Mouse (Mus musculus) midbrain, embryonic 14.5 days (tissue): ENCODE data around the gene 2900026A02Rik. TPM values are rescaled to one million over a fixed set of nuclear protein-coding genes. Genes with fewer than 3 reads are reported as not detected.
A peak's percentile ranks its signal among the peaks of the same experiment; 100 is the strongest.

Source experiments
- ATAC-seq: fragments of 200-750 bp; cut with Nextera tagmentation; 2 replicates; pipeline ENCODE4 v1.8.0; 2017; ENCODE audit warnings: moderate number of reproducible peaks, moderate library complexity; ENCODE audit not compliant: low FRiP score, low TSS enrichment
- DNase-seq: peaks from one replicate; pipeline ENCODE4 v3.0.0-alpha.2; 2015
- H3K27ac ChIP-seq: fragments of 300-500 bp; sonication (generic); replicated peaks from 2 replicates; pipeline ENCODE4 v1.5.1; 2014; ENCODE audit warnings: mild to moderate bottlenecking, low read depth, low read length, moderate library complexity
- H3K27me3 ChIP-seq: fragments of 300-500 bp; sonication (generic); 2 replicates; pipeline ENCODE4 v1.6.1; 2014; ENCODE audit warnings: low read length, control low read depth, mixed read lengths; ENCODE audit not compliant: control insufficient read depth, insufficient read depth
- H3K36me3 ChIP-seq: fragments of 300-500 bp; sonication (generic); 2 replicates; pipeline ENCODE4 v1.6.1; 2014; ENCODE audit warnings: low read length, control low read depth; ENCODE audit not compliant: control insufficient read depth, insufficient read depth
- H3K4me1 ChIP-seq: fragments of 300-500 bp; sonication (generic); 2 replicates; pipeline ENCODE4 v1.6.1; 2014; ENCODE audit warnings: mild to moderate bottlenecking, antibody characterized with exemption, low read length, control low read depth; ENCODE audit not compliant: control insufficient read depth, insufficient read depth
- H3K4me2 ChIP-seq: fragments of 300-500 bp; sonication (generic); 2 replicates; pipeline ENCODE4 v1.6.1; 2014; ENCODE audit warnings: mild to moderate bottlenecking, low read length, moderate library complexity
- H3K4me3 ChIP-seq: fragments of 300-500 bp; sonication (generic); replicated peaks from 2 replicates; pipeline ENCODE4 v1.5.1; 2014; ENCODE audit warnings: low read depth, low read length
- H3K9ac ChIP-seq: fragments of 300-500 bp; sonication (generic); replicated peaks from 2 replicates; pipeline ENCODE4 v1.6.1; 2014; ENCODE audit warnings: mild to moderate bottlenecking, low read length, moderate library complexity
- H3K9me3 ChIP-seq: fragments of 300-500 bp; sonication (generic); 2 replicates; pipeline ENCODE4 v1.6.1; 2016; ENCODE audit warnings: low read length, control low read depth, mixed read lengths; ENCODE audit not compliant: control insufficient read depth
- WGBS: fragments of 180-500 bp; shearing (Covaris S2); extraction: QIAGEN DNeasy Blood & Tissue Kit; methylation state at CpG from one replicate; pipeline ENCODE4 v1.1.7; 2014; 5-methylcytosine and 5-hydroxymethylcytosine counted together
- polyA plus RNA-seq: library from polyadenylated mRNA; unstranded; fragments of >200 nt; fragmentation: Nextera tagmentation; extraction: Ambion mirVana; gene quantifications from 2 replicates; pipeline ENCODE4 v1.2.1, GENCODE M21; 2014

The 2900026A02Rik gene
- polyA plus RNA-seq, 1 experiment from 2014 or later = 2.1 TPM

DNA sequence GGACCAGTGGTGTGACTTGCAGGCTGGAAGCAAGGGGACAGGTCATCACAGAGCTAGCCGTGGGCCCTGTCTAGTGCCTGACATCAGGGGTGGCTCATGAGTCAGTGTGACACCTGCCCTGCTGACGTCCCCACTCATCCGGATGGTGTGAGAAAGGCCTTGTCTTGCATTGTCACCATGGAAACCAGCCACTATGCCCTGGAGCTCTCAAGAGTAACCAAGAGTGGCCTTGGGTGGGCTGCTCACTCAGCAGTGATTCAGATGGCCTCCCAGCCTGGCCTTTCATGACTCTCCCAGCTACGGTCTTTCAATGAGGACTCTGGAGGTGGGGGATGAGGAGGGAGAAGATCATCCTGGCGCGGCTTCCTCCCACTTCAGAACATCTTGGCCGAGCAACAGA is 118.6 kb downstream of the 2900026A02Rik start:
- Histone ChIP-seq H3K4me3 (no peak overlapping the region), H3K27me3 (no peaks in the 10 kb centered on the region), H3K9ac (no peak overlapping the region), H3K4me1 (peaks cover 9% of the 10 kb centered on the region), H3K9me3 (no peaks in the 10 kb centered on the region), H3K27ac (0 out of 2 replicates have a peak overlapping the region, but pooled peaks have one; percentile 1), H3K36me3 (no peaks in the 10 kb centered on the region), H3K4me2 (no peak overlapping the region)
- DNase-seq = peak; percentile 53
- WGBS = 17% methylated on average over 7 of the region's 7 CpGs
- no peak for ATAC-seq

DNA sequence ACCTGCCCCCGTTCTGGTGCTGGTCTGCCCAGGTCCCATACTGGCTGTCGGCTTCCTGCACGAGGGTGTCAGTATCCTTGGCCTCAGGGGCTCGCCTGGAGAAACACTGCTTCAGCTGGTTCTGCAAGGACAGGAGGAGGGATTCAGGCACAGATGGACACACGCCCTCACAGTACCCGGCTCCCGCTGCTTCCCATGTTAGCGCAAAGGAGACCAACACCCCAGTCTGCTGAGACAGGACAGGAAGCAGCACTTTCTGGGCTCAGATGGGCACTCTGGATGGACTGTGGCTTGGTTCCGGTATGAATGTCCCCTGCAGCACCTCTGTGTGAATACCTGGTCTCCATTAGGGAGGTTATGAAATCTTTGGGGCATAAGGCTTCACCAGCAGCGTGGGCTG is 119.6 kb downstream of the 2900026A02Rik start:
- no peak overlapping the region for H3K27ac ChIP-seq
- ATAC-seq (no peak), DNase-seq (no peak)
- 87% methylated on average over 10 of the region's 10 CpGs for WGBS
- no peak overlapping the region for H3K9ac ChIP-seq
- no peak overlapping the region for H3K4me2 ChIP-seq
- no peak overlapping the region for H3K4me3 ChIP-seq
- peaks cover 9% of the 10 kb centered on the region for H3K4me1 ChIP-seq
- no peaks in the 10 kb centered on the region for H3K9me3 ChIP-seq
- H3K27me3 ChIP-seq = no peaks in the 10 kb centered on the region
- H3K36me3 ChIP-seq = no peaks in the 10 kb centered on the region

DNA sequence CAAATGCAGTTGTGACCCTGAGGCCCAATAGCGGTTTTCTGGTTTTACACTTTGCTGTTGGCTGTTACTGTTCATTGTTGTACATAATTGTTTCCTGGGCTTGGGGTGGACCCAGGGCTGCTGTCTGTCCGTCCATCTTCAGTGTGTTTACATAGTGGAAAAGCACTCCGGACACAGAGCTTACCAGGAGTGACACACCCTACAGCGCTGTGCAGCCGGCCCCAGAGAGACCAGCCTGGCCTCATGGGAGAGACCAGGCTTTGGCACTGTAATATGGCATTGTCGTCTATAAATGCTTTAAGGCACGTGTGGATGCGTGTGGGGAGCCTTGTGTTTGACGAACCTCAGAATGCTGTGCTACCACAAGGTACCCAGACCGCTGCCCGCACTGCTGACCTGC is 120.6 kb downstream of the 2900026A02Rik start:
- no peaks in the 10 kb centered on the region for H3K36me3 ChIP-seq
- H3K4me1 ChIP-seq = peaks cover 9% of the 10 kb centered on the region
- H3K27me3 ChIP-seq = no peaks in the 10 kb centered on the region
- ATAC-seq (no peak), DNase-seq (no peak)
- no peak overlapping the region for H3K4me2 ChIP-seq
- no peak overlapping the region for H3K9ac ChIP-seq
- WGBS = 86% methylated on average over 11 of the region's 11 CpGs
- no peaks in the 10 kb centered on the region for H3K9me3 ChIP-seq
- H3K27ac ChIP-seq = no peak overlapping the region
- no peak overlapping the region for H3K4me3 ChIP-seq

DNA sequence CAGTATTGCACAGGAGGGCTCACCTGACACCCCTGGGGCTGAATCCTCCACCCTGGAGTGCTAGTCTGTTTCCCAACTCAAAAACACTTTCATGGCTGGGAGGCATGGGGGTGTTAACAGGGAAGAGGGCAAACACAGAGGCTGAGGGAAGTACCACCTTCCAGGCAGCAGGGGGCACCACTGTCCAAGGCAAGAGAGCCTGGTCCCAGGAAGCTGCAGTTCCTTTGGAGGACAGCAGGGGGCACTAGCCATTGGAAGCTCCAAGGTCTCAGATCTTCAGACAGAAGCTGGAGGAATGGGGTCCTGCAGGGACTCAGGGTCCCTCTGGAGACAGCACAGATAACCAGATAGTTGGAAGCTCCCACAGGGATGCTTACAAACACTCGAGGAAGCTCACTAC is 121.5 kb downstream of the 2900026A02Rik start:
- peaks cover 9% of the 10 kb centered on the region for H3K4me1 ChIP-seq
- 23% methylated on average over 1 of the region's 1 CpGs for whole genome bisulfite sequencing
- no peaks in the 10 kb centered on the region for H3K9me3 ChIP-seq
- ATAC-seq (peak; percentile 25; the same call in 1 of the 2 replicates), DNase-seq (peak; percentile 94)
- no peak overlapping the region for H3K9ac ChIP-seq
- H3K36me3 ChIP-seq = no peaks in the 10 kb centered on the region
- no peaks in the 10 kb centered on the region for H3K27me3 ChIP-seq
- no peak overlapping the region for H3K4me3 ChIP-seq
- H3K27ac ChIP-seq = no peak overlapping the region
- no peak overlapping the region for H3K4me2 ChIP-seq

DNA sequence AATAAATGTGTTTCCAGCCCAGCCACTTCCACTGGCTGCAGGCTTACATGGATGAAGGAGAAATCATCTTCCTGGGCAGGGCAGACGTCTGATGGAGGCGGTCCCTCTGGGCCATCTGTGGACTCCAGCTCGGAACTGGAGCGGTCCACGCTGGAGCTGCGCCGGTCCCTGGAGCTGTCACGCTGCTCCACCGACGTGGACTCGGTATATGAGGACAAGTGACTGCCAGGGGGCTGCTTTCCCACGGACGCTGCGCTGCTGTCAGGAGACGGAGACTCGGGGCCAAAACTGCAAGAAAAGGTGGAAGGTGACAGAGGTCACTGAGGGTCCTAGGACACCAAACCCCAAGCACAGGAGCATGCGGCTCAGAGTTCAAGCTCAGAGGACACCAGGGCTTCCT is 123.5 kb downstream of the 2900026A02Rik start:
- H3K4me1 ChIP-seq = peaks cover 5% of the 10 kb centered on the region
- H3K9ac ChIP-seq = no peak overlapping the region
- WGBS = 93% methylated on average over 17 of the region's 17 CpGs
- H3K27me3 ChIP-seq = no peaks in the 10 kb centered on the region
- no peak overlapping the region for H3K4me3 ChIP-seq
- no peaks in the 10 kb centered on the region for H3K36me3 ChIP-seq
- ATAC-seq (no peak), DNase-seq (no peak)
- no peaks in the 10 kb centered on the region for H3K9me3 ChIP-seq
- no peak overlapping the region for H3K4me2 ChIP-seq
- no peak overlapping the region for H3K27ac ChIP-seq

DNA sequence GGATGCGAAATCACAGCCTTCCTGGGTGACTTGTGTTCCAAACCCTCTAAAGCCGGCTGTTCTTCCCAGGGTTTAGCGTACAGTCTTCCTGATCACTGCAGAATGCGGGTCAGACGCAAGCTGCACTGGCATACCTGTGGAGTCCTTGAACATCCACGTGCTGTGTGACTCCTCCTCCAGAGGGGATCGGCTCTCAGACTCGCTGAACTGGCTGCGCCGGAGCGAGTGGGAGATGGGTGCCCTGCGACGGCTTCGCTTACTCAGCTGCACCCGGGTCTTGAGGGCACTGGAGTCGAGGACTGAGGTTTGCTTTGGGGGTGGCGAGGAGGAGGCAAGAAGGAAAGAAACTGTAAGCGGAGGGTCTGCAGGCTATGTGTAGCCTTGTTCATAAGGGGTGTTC is 125.6 kb downstream of the 2900026A02Rik start:
- Histone ChIP-seq H3K4me3 (no peak overlapping the region), H3K27ac (no peak overlapping the region), H3K36me3 (no peaks in the 10 kb centered on the region), H3K4me1 (no peaks in the 10 kb centered on the region), H3K9me3 (no peaks in the 10 kb centered on the region), H3K4me2 (no peak overlapping the region), H3K9ac (no peak overlapping the region), H3K27me3 (no peaks in the 10 kb centered on the region)
- WGBS = 95% methylated on average over 18 of the region's 18 CpGs
- ATAC-seq (no peak), DNase-seq (no peak)

DNA sequence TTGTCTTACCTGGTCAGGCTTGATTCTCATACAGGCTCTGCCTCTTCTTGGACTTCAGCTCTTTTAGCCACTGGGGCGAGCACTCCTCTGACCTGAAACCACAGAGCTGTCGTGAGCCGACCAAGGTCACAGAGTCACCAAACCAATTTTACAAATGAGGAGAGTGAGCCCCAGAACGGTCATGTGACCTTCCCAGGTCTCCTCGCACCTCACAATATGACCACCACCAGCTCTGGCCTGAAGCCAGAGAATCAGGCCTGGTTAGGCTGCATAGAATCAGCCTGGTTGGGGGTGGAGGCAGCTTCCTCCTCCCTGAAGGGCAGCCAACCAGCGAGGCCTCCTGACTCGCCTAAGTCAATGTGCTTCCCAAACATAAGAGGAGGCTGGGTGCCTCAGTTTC is 128.6 kb downstream of the 2900026A02Rik start:
- WGBS = 84% methylated on average over 7 of the region's 7 CpGs
- Histone ChIP-seq H3K4me2 (no peak overlapping the region), H3K9me3 (no peaks in the 10 kb centered on the region), H3K27ac (no peak overlapping the region), H3K4me1 (no peaks in the 10 kb centered on the region), H3K27me3 (no peaks in the 10 kb centered on the region), H3K36me3 (no peaks in the 10 kb centered on the region), H3K4me3 (no peak overlapping the region), H3K9ac (no peak overlapping the region)
- ATAC-seq (no peak), DNase-seq (no peak)

DNA sequence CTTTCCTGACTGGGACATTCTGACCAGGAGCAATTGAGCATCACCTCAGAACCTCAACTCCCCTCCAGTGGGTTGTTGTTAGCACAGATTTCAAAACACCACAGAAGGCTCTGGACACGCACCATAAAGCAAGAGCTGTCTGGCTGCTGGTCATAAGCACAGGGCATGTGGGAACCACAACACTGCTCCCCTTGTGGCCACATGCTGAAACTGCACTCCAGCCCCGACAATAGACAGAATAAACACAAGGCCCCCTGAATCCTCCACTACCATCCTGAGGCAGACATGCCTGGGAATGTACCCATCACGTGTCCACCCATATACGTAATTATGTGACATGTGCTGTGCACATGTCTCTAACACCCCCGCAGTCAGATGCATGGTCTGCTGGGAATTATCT is 129.9 kb downstream of the 2900026A02Rik start:
- DNase-seq = peak; percentile 75

DNA sequence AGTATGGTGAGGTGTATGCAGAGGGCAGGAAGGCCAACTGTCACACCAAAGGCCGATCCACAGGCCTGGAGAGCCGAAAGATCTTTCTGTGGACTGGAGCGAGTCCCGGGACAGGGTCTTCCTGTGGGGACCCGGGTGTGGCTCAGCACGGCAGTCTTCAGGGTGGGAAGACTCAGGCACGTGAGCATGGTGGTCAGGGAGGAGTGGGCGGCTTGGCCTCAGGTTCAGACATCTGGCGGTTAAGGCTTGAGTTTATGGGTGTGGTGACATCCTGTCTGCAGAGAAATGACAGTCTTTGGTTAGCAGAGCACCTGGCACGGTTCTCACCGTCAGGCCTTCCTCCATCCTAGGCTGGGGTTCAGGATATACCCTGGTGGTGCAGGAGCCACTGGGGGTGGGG is 130.3 kb downstream of the 2900026A02Rik start:
- H3K27me3 ChIP-seq = no peaks in the 10 kb centered on the region
- H3K4me3 ChIP-seq = no peak overlapping the region
- no peak for DNase-seq
- no peaks in the 10 kb centered on the region for H3K4me1 ChIP-seq
- H3K9ac ChIP-seq = no peak overlapping the region
- H3K27ac ChIP-seq = no peak overlapping the region
- ATAC-seq = no peak
- 96% methylated on average over 11 of the region's 11 CpGs for WGBS
- H3K36me3 ChIP-seq = no peaks in the 10 kb centered on the region
- no peaks in the 10 kb centered on the region for H3K9me3 ChIP-seq
- H3K4me2 ChIP-seq = no peak overlapping the region

More for the DNA sequence above, 129.9 kb downstream of the 2900026A02Rik start:
- H3K4me1 ChIP-seq = no peaks in the 10 kb centered on the region
- H3K4me2 ChIP-seq = no peak overlapping the region
- ATAC-seq = peak; percentile 37; the same call in 1 of the 2 replicates
- H3K36me3 ChIP-seq = no peaks in the 10 kb centered on the region
- 54% methylated on average over 5 of the region's 5 CpGs for WGBS
- no peak overlapping the region for H3K27ac ChIP-seq
- H3K4me3 ChIP-seq = no peak overlapping the region
- H3K9me3 ChIP-seq = no peaks in the 10 kb centered on the region
- H3K9ac ChIP-seq = no peak overlapping the region
- no peaks in the 10 kb centered on the region for H3K27me3 ChIP-seq
